Mouse (Mus musculus): ENCODE results near the gene Slc13a5. TPM values are rescaled to one million over a fixed set of nuclear protein-coding genes. Genes with fewer than 3 reads are reported as not detected.

The Slc13a5 gene
- total RNA-seq, 2 experiments from 2014 or later, result 0.19 TPM; not detected in 1

- DNase-seq, result no peak
These were observed 61.8 kb downstream of the Slc13a5 start for GRCm38 (mm10) chr11:72205256-72205655.

GRCm38 (mm10) chr11:72203440-72203839 is 63.6 kb downstream of the Slc13a5 start:
- DNase-seq, result no peak

GRCm38 (mm10) chr11:72196506-72196905 is 70.5 kb downstream of the Slc13a5 start:
- no peak for DNase-seq

- no peak for DNase-seq
These were observed 72.8 kb downstream of the Slc13a5 start for GRCm38 (mm10) chr11:72194259-72194658.

Other genes starting within 250 kb of the Slc13a5 start
- gene Aipl1, start 229.7 kb downstream of the Slc13a5 start, total RNA-seq (2021), result not detected
- gene Pimreg, start 225.2 kb downstream of the Slc13a5 start, total RNA-seq (2021), result under 1 TPM; 0.64 to 0.70 TPM
- gene Pitpnm3, start 131.4 kb downstream of the Slc13a5 start, total RNA-seq (2021), result 1 to 10 TPM; 1.8 to 2.6 TPM
- under 1 TPM; 0.08 to 0.10 TPM for gene Gm43951, start 60.4 kb downstream of the Slc13a5 start, total RNA-seq (2021)
- gene 4933427D14Rik, start 59.8 kb downstream of the Slc13a5 start, total RNA-seq (2021), result 1 to 10 TPM; 1.9 to 3.0 TPM
- 10 to 100 TPM; 27.9 to 28.1 TPM for gene Txndc17, start 59.7 kb downstream of the Slc13a5 start, total RNA-seq (2021)
- 1 to 10 TPM; 5.8 to 7.4 TPM for gene Med31, start 51.6 kb downstream of the Slc13a5 start, total RNA-seq (2021)
- 1 to 10 TPM; 4.6 TPM for gene Xaf1, start 34.4 kb upstream of the Slc13a5 start, total RNA-seq (2021)
- not detected for gene Fbxo39, start 47.2 kb upstream of the Slc13a5 start, total RNA-seq (2021)
- under 1 TPM; 0.64 to 0.70 TPM for gene Tekt1, start 95.2 kb upstream of the Slc13a5 start, total RNA-seq (2021)
- gene Smtnl2, start 144.5 kb upstream of the Slc13a5 start, total RNA-seq (2021), result 100 to 1,000 TPM; 219 to 223 TPM
- gene Ggt6, start 168.3 kb upstream of the Slc13a5 start, total RNA-seq (2021), result under 1 TPM; 0.38 TPM
- gene Mybbp1a, start 174.1 kb upstream of the Slc13a5 start, total RNA-seq (2021), result 10 to 100 TPM; 52.1 to 56.5 TPM
- gene Spns2, start 222.7 kb upstream of the Slc13a5 start, total RNA-seq (2021), result 10 to 100 TPM; 12.4 to 16.9 TPM